Mouse (Mus musculus) frontal cortex, postnatal 14 days (tissue): Measurements from ENCODE around the gene Hamp.
"Not testable (repeated sequence)": the region's sequence is repeated elsewhere in the genome, so short reads cannot be mapped to it uniquely, and the experiment has no call there.

ENCODE experiments used
- DNase-seq, 2 experiments: peaks; one replicate each; pipeline ENCODE4 v3.0.0; 2022; ENCODE audit warnings: low spot score in 2 of 2

Hamp gene

DNA sequence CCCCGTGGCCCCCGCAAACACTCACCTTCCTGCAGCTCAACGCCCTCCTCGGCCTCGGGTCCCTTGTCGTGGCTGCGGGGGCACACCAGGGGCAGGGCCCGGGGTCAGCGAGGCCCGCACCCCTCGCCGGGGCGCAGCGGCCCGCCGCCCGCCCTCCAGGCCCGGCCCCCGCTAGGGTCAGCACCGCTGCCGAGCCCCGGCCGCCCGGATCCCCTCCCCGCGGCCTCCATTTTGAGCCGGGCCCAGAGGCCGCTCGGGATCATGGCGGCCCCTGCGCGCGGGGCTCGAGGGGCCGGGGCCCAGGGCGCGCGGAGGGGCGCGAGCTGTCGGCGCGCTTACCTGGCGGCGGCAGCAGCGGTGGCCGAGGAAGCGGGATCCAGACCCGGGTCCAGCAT is 12.5 kb upstream of the Hamp start:
- no peak for DNase-seq

DNA sequence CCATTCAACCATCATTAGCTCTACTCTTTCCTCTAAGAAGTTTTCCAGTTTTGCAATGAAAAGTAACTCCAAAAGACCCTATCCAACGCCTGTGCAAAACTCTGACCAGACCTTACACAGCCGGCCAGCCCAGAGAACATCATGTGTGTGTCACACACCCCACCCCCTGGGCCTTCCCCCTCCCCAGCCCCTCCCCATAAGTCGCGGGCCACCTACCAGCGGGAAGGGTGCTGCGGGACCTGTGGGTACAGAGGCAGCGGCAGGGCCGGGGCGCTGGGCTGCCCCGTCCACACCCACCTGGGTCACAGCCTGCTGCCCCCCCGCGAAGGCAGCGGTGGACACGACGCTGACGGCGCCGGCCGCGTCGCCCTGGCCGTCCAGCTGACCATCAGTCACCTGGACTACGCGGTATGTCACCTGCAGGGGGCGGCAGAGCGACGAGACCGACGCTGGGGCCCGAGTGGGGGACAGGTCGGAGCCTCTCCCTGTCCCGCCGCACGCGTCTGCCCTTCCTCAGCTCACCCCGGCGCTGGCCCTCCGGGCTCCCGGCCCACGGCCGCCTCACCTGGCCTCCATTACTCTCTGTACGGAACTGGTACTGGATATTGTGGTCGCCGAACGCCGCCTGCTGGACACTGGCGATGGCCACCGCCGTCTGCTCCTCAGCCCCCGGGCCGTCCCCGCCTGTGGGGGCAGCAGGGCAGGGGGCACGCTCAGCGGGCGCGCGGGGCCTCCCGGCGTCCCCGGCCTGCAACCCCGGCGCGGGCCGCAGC is 11.9 kb upstream of the Hamp start:
- peak; percentile 68 to 72 for DNase-seq

DNA sequence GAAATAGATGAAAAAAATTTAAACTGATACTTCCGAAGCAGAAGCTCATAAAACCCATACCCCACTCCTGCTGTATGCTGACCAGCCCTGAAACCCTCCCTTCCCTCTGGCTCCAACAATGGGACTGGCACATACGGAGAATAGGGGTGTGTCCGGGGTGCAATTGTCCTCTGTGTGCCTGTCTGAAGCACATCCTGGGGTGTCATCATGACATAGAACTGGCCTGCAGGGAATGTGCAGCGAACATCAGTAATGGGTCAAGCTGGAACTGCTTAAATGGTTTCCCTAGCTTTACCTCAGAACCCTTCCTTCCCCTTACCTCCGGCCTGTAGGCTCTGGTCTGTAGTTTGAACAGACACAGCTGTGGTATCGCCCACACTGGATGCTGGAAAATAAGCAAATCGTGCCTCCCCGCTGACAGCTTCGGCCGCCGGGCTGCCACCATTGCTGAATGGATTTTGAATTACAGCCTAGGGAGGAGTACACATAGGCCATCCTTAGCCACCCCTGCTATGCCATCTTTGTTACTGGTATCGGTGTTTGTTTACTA is 11.2 kb upstream of the Hamp start:
- no peak for DNase-seq

DNA sequence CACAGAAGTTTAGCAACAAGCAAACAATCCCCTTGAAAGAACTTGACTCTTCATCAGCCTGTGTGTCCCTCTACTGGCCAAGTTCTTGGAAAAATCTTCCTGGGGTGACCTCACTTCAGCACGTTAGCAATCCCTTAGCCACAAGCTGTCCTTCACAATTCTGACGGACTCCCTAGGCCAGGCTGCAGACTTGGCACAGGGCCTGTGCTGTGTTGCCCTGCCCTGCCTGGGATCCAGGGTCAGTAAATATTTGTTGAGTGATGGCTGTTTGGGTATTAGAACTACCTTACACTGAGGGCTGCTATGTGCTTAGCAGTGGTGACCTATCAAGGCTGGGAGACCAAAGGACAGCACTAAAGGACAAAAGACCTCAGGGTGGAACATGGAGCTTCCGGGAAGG is 10.2 kb upstream of the Hamp start:
- no peak for DNase-seq

DNA sequence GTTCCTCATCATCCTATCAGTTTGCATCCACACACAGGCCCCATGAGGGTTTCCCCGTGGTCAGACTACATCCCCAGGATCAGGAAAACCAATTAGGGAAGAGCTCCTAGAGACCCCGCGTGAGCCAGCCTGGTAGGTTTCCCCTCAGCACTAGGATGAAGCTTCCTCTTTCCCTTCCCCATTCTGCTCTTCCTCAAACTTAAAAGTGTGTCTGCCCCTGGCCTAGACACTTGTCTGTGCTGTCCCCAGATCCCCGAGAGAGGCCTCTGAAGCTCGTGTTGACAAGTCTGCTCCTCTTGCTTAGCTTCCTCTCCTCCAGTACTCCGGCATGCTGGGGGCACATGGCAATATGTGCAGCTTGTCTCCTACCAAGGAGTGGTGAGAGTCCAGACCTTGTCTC is 9.6 kb upstream of the Hamp start:
- no peak for DNase-seq

DNA sequence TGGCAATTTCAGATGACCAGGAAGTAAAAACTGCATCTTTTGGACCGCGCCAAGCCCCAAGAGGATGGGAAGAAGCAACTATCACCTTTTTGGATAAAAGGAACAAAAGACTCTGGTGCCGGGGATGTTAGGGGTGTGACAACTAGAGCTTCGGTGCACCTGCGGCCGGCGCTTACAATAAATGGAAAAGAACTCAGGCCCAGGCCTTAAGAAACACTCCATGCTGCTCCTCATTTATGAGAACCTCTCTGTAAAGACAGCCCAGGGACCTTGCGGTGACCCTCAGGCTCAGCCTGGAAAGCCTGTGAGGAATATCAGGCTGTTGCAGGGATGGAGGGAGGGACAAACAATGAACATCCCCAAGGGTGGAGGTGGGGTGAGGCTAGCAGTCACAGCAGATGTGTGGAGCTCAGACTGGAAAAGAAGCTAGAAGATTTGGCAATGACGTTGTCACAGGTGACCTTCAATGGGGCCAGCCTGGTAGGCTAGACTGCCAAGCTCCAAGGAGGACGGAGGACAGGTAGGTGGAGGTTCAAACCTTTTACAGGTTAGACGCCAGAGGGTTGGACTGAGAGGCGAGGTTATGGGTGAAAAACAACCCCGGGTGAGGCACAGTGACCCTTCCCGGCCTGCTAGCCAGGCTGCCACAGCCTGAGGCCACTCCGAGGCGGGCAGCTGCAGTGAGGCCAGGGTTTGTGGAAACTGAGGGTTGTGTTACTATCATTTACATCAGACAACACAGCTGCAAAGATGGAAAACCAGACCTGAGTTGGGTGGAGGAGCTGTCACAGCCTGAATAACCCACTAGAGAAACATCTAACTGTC is 8.8 kb upstream of the Hamp start:
- no peak for DNase-seq

DNA sequence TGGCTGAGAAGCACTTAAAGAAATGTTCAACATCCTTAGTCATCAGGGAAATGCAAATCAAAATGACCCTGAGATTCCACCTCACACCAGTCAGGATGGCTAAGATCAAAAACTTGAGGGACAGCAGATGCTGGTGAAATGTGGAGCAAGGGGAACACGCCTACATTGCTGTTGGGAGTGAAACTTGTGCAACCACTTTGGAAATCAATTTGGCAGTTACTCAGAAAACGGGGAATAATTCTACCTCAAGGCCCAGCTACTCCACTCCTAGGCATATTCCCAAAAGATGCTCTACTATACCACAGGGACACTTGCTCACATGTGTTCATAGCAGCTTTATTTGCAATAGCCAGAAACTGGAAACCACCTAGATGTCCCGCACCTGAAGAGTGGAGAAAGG is 6.1 kb upstream of the Hamp start:
- DNase-seq: not testable (repeated sequence)

DNA sequence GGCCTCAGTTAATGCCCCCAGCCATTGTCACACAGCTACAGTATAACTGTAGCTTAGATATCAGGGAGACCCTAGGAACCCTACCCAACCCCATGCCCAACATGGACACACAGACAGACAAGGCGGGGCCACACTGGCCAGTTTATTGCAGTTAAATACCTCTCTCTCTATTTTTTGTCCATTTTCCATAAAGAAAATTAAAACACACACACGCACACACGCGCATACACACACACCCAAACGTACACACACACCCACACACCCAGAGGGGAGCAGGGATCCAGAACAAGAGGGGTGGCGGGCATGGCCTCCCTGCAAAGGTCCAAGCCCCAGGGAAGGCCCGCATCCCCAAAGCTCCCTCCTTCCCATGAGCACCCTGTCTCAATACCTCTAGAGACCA is 2.0 kb upstream of the Hamp start:
- DNase-seq: no peak

DNA sequence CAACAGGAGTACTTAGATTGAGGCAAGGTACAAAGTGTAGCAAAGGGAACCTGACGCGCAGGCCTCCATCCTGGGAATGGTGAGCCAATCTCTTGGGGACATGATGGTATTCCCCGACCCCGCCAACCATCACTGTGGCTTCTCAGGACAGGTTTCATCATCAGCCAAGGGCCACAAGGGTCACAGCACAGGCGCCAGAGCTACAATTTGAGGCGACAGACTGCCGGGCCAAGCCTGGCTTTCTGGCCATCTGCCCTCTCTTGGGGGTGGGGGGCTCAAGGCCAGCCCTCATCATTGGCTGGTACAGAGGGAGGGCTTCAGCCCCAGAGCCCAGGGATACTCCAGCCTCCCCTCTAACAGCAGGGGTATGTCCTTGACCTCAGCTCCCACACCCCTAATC is 1.6 kb upstream of the Hamp start:
- DNase-seq: not testable (repeated sequence)

DNA sequence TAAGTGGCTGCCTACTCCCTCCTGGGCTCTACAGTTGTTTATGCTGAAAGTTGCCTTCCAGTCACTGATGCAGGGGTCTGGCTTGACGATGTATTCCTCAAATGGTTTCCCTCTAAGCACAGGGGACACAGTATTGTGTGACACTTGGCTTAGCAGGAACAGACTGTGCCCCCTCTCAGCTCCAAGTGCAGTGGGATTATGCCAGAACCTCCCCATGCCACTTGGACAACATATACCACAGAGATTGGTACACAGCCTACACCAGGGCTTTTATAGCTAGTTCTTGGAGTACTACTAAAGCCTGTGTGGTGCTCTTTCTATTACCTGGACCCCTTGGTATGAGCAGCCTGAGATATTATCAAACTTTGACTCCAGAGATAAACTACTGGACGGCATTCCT is 874 bp upstream of the Hamp start:
- not testable (repeated sequence) for DNase-seq

DNA sequence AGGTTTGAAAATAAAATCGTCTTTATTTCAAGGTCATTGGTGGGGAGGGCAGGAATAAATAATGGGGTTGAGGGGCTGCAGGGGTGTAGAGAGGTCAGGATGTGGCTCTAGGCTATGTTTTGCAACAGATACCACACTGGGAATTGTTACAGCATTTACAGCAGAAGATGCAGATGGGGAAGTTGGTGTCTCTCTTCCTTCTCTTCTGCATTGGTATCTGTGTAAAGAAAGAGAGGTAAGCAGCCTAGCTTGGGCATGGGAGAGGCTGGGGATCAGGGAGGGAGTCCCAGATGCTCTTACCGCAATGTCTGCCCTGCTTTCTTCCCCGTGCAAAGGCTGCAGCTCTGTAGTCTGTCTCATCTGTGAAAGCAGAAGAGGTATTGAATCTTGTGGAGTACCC is 1.5 kb downstream of the Hamp start:
- not testable (repeated sequence) for DNase-seq

DNA sequence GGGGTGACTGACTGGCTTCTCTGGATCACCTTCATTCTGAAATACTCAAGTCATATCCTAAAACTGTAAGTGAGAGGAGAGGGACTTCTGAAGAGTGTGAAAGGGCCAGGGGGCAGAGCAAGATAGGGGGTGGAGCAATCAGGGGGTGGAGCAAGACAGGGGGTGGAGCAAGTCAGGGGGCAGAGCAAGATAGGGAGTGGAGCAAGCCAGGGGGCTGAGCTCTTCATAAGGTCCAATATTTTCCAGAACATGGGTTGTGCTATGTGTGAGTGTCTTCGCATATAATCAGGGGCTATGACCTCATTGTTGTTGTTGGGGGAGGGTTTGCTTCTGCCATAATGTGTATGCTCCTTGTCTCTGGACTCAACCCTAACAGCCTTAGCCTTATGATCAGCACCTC is 3.8 kb downstream of the Hamp start:
- DNase-seq: not testable (repeated sequence)

DNA sequence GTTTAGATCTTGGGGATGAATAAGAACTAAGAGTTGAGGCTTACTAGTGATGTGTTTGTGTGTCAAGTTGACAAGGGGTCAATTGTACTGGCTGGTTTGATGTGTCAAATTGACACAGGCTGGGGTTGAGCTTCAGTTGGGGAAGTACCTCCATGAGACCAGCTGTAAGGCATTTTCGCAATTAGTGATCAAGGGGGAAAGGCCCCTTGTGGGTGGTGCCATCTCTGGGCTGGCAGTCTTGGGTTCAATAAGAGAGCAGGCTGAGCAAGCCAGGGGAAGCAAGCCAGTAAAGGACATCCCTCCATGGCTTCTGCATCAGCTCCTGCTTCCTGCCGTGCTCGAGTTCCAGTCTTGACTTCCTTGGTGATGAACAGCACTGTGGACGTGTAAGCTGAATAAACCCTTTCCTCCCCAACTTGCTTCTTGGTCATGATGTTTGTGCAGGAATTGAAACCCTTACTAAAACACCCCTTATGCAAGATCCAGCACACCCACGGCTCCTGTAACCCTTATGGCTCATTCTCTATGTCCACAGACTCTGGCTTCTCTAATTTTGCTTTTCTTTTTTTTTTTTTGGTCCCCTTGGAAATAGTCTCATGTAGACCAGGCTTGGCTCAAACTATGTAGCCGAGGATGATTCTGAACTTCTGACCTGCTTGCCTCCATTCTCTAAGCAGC is 8.3 kb downstream of the Hamp start:
- DNase-seq: not testable (repeated sequence)

DNA sequence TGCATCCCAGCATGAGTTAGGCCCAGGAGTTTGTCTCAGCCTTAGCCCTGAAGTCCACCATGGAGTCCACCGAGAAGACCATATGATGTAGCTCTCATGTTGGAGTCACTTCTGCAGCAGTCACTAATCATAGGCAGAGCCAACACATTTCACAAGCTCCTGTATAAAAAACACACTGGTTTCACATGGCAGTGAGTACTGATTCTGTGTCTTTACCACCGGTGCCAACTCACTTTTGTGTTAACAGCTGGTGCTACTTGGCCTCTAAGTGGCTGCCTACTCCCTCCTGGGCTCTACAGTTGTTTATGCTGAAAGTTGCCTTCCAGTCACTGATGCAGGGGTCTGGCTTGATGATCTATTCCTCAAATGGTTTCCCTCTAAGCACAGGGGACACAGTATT is 19.3 kb downstream of the Hamp start, which contains the start of gene Hamp2:
TSS of gene Hamp2 (minus strand) at position 101 of the 400 bp plus-strand sequence.
- DNase-seq: not testable (repeated sequence)

DNA sequence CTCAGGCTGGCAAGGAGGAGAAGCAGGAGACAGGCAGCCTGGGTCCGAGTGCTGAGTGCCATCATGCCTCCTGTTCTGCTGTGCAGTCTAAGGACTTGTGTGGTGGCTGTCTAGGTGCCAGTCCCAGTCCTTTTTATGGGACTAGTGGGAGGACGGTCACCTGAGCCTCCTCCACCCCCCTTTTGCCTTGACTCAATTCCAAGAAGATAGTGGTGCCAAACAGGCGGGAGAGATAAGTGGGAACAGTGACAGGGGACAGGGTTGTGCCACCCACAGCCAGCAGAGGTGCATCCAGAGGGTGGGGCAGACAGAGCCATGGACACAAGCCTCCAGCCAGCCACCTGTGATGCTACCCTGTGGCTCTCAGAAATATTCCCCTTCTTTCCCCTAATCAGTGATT is 19.8 kb downstream of the Hamp start:
- DNase-seq: no peak

DNA sequence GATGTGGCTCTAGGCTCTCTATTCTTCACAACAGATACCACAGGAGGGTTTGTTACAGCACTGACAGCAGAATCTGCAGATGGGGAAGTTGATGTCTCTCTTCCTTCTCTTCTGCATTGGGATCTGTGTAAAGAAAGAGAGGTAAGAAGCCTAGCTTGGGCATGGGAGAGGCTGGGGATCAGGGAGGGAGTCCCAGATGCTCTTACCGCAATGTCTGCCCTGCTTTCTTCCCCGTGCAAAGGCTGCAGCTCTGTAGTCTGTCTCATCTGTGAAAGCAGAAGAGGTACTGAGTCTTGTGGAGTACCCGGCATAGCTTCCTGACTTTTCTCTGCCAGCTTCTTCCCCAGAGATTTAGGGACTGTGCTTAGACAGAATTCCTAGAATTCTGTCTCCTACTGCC is 21.3 kb downstream of the Hamp start:
- DNase-seq: not testable (repeated sequence)

DNA sequence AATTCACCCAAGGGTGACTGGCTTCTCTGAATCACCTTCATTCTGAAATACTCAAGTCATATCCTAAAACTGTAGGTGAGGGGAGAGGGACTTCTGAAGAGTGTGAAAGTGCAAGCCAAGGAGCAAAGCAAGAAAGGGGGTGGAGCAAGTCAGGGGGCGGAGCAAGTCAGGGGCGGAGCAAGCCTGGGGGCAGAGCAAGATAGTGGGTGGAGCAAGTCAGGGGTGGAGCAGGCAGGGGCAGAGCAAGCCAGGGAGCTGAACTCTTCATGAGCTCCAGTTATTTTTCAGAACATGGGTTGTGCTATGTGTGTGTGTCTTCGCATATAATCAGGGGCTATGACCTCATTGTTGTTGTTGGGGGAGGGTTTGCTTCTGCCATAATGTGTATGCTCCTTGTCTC is 23.6 kb downstream of the Hamp start:
- no peak for DNase-seq

DNA sequence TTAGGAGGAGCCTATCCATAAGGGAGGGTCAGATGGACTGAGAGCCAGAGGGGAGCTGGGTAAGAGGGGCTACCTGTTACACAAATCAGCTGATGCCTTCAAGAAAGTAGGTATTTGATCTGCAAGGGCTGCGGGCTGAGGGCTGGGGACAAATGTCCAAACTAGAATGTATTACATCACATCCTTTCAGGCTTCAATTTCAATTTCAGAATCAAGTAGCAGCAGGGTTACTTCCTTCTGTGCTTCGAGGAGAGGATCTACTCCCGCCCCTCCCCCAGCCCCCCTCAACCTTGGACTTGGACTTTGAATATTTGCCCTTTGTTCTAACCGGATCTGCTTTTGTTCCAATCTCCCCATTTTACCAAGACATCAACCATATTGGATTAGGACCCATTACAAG is 26.6 kb downstream of the Hamp start:
- no peak for DNase-seq

DNA sequence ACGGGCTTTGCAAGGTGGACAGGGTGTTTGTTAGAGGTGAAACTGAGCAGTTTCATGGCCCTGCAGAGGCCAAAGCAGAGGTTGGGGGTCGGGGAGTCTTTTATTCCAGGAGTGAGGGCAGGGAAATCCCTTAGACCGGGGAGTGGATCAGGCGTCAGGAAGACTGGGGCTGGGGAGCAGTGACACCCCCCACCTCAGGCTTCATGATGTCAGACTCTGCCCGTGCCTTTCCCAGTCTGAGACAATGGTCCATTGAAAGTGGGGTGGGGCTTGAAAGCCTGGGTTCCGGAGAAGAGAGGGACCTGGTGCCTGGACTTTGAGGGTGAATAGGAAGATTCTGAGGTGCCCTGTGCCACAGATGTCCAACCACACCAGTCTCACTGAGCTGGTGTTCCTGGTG is 27.1 kb downstream of the Hamp start:
- no peak for DNase-seq

DNA sequence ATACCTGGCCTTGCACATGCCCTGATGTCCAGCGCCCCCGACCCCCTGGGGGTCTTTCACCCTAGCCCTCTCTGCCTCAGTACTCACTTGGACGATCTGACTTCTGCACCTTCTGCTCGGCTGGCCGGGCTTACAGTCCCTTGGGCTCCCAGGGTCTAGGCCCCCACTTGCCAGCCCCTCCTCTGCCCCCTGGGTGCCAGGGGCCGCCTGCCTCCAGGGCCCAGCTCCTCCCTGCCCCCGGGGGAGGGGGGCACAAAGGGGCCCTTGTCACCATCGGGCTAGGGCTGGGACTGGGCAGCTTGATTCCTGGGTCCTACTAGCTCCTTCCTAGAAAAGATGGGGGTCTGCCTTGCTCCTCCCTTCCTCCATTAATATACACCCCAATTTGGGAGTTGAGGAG is 29.1 kb downstream of the Hamp start, which contains the start of gene Mag:
TSS of gene Mag (minus strand) at position 142 of the 400 bp plus-strand sequence.
- DNase-seq: no peak

DNA sequence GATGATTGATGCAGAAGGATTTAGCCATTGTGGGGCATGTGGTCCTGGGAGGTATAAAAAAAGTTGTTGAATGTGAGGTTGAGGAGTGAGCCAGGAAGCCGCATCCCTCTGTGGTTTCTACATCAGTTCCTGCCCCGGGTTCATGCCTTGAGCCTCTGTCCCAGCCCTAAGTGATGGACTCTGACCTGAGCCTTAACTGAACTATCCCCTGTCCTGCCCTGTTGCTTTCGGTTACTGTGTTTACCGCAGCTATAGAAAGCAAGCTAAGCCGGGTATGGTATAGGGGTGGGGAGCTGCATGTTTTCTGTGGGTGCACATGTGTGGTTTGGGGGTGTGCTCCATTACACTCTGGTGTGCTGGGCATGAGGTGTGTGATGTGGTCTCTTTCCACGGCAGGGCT is 34.1 kb downstream of the Hamp start:
- no peak for DNase-seq

DNA sequence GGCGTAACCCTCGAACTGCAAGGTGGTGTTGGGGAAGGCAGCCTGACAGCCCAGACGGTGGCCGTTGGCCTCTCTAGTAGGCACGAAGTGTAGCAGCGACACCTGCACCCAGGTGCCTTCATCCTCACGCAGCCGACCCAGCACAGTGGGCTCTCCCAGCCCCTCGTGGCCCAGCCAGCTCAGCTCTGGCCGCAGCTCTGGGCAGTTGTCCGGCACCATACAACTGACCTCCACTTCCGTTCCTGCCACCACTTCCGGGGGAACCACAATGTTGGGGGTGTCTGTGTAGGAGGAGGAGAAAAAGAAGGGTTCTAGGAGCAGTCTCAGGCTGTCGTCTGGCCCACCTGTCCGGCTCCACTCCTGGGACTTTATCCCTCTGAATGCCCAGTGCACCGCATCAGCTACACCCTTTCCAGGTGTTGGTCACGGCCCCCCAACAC is 34.8 kb downstream of the Hamp start:
- no peak for DNase-seq
